Mouse (Mus musculus) G1E-ER4 (cell line): ENCODE measurements around the gene Btbd2. TPM values are rescaled to one million over a fixed set of nuclear protein-coding genes. Genes with fewer than 3 reads are reported as not detected.

Experiments
- GATA1 ChIP-seq: IDR thresholded peaks from one replicate; pipeline ENCODE4 v1.8.0; 2012; ENCODE audit warnings: low read length, inconsistent platforms
- polyA plus RNA-seq: library from polyadenylated mRNA; stranded (reverse); fragments of >175 nt; gene quantifications from 2 replicates; pipeline ENCODE4 v1.2.3, GENCODE M21; 2012

The Btbd2 gene
- polyA plus RNA-seq, 1 experiment = 103 TPM

DNA sequence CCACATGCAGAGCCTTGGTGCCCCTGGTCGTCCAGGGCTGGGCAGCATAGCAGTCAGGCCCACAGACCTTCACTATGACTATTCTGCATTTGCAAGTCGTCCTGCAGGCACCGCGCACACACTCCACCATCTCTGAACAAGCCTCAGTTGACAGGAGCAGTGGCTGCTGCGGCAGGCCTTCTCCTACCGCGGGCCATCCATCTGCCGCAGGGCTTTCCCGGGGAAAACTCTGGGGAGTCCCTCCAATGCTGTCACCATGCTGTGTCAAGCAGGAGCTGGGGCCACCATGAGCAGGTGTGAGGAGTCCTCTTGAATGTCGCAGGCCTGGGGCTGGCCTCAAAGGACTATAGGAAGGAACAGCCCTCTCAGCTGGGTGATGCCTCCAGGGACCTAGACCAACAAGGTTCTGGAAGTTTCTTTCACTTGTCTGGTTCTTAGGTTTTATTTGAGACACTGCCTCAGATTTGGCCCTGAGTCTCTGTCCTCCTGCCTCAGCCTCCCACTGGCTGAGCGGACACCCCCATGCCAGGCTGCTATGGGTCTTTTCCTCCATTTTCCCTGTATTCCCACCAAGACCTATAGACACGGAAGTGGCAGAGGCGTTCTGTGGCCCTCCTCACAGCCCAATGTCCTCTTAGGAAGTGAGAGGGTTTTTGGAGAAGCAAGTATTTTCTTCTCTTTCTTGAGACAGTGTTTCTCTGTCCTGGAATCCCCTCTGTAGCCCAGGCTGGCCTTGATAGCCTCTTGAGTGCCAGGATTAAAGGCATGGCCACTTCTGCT lies 37.5 kb upstream of the Btbd2 start:
- TF ChIP-seq GATA1 = no peak

DNA sequence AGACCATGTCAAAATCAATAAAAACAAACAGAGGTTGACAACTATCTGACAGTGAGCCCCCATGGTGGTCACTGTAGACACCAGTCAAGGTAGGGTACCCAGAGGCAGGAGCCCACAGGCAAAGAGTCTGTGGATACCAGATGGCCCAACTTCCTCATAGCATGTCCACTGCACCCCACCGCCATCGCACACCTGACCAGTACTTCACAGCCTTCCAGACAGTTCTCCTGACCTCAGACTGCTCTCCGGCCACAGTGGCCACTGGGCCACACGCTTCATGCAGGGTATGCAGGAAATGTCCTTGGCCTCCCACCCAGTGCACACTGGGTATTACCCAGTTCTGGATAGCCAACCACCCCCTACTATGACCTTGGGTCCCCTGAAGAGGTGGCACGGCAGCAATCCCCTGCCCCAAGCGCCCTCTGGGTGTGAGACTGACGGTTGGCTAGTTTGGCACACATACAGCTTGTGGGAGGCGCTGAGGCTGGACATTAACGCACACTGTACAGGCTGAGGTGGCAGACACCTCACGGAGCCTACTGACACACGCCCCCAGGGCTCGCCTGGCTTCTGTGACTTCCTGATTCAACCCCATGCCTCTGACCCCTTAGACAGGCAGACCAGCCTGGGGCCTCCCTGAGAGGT lies 36.7 kb upstream of the Btbd2 start:
- no peak for TF ChIP-seq GATA1

DNA sequence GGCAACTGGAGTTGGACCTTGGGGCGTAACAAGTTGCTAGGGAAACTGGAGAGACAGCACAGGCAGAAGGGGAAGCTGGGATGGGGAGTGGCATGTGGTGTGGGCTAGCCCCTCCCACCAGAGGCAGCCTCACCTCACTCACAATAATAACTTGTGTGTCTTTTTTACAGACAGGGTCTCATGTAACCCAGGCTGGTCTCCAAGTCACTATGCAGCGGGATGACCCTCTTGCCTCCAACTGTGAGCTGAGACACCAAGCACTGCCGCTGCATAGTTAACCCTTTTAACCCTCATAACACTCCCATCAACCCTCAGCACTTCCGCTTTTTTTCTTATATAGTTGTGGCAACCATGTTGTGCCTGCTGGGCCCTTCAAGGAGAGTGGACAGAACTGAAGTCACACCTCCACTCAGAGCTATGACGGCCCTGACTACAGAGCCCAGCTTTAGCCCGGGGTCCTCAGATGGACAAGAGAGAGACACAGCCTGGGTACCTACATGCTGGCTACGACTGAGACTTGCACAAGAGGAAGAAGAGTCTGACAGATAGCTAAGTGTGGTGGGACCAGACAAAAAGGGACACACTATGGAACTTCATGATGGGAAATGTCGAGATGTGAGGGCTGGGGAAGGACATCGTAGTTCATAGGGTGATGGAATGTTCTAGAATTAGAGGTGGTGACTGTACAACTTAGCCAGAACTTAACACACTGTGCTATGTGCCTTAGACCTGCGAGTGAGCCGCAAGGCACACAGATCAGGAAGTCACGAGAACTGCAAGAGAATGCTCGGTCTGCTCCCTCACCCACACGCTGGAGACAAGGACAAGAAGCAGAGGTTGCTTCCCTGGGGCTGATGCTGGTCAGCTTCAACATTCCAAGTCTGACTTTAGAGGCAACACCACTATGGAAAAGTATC lies 35.6 kb upstream of the Btbd2 start:
- no peak for TF ChIP-seq GATA1

DNA sequence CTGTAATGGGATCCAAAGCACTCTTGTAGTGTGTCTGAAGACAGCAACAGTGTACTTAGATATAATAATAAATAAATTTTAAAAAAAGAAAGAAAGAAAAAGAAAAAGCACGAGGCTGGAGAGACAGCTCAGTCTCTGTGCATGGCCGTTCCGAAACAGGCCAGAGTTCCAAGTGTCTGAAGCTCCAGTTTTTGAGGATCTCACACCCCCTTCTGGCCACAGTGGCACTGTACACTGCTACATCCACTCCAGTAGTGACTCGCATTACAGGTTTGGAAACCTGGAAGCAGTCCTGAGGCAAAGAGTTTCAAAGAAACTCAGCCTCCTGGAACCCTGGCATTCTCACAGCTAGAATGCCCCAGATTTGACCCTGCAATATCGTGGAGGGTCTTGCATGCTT lies 31.0 kb upstream of the Btbd2 start:
- no peak for TF ChIP-seq GATA1

DNA sequence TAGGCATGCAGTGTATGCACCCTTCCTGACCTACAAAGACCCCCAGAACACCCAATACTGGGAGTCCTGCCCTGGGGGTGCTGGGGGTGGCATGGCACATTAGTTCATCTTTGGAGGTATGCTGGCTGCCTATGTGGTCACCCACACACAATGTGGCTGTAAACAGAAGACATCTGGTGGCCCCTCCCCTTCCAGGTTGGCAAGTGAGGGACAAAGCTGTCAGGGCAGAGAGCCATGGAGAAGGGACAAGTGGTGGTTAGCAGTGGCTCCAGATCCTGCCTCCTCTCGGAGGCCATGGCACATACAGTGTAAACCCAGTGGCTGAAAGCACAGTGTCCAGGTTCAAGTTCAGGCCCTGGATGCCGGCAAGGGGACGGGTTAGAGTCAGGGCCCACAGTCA lies 29.7 kb upstream of the Btbd2 start:
- no peak for TF ChIP-seq GATA1

DNA sequence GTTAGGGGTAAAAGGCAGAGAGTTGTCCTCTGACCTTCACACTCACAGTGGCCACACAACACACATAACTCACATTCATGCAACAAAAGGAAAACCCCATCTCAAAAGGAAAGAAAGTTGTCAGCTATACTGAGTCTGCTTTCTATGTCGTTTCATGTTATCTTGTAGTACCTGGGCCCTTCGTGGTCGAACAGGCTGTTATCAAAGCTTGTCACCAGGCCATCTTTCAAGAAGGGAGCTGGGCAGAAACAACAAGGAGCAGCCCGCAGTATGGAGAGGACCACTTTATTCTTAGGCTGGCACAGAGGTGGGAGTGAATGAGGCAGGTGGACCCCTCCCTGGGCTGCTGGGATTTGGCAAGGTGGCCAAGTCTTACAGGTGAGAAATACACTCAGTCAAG lies 28.1 kb upstream of the Btbd2 start:
- TF ChIP-seq GATA1 = no peak

DNA sequence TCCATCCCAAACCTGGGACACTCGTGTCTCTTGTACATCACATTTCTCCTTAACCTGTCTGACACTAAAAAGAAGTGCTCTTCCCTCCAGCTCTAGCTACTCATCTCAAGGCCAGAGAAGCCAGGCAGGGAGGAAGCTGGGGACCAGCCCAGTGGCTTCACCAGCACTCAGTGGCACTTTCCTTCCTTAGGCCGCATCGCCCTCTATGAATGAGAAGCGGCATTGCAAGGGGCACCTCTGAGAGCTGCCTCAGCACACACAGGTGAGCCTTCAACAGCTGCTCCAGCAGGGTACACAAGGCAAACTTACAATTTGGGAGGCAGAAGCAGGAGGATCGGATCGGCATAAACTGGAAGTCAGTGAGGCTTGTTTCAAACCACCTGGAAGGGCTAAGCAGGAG lies 27.3 kb upstream of the Btbd2 start:
- no peak for TF ChIP-seq GATA1

DNA sequence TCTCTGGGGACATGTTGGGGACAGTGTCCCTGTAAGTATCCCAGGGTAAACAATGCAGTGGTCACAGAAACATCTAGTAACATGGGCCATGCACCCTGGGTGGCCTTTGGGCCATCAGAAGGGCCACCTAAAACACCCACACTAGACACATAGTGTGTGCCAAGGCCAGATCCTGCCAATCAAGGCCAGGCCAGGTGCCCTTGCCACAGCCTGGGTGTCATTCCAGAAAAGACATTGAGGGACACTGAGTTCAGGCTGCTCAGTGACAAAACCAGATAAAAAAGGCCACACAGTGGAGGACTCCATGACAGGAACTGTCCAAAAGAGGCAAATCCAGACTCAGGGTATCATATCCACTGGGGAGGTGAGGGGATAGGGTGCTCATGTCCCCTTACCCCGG lies 26.8 kb upstream of the Btbd2 start:
- no peak for TF ChIP-seq GATA1

DNA sequence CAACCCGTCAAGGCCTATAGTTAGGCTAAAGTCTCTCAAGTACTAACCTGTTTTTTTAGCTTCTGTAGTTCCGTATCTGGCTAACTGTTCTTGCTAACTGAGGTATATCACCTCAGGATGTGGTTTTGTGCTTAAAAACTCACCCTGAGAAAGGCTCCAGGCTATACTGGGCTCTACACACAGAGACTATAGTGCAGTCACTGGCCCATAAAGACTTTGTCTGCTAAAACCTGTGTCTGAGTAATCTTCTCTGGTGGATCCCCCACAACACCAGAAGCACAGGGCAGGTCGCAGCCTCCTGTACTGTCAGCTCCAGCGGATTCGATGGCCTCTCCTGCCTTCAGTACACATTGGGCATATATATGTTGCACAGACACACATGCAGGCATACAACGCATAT lies 25.1 kb upstream of the Btbd2 start:
- TF ChIP-seq GATA1 = no peak

DNA sequence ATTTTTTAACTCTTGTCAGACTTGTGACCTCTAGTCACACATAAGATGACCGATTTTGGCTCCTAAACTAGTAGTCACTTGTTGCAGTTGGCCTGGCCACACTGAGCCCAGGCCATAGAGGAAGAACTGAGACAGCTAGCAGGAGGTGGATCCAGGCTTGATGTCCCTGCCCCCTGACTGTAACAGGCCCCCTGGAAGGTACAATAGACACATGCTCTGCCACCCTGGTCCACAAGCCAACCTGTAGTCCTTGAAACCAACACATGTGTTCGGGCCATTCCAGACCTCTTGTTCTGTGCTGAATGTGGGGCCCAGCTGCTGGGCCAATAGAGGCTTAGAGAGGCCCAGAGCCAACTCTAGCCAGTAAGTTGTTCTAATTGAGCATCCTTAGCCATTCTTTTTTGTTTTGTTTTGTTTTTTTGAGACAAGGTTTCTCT lies 23.4 kb upstream of the Btbd2 start:
- TF ChIP-seq GATA1 = no peak

DNA sequence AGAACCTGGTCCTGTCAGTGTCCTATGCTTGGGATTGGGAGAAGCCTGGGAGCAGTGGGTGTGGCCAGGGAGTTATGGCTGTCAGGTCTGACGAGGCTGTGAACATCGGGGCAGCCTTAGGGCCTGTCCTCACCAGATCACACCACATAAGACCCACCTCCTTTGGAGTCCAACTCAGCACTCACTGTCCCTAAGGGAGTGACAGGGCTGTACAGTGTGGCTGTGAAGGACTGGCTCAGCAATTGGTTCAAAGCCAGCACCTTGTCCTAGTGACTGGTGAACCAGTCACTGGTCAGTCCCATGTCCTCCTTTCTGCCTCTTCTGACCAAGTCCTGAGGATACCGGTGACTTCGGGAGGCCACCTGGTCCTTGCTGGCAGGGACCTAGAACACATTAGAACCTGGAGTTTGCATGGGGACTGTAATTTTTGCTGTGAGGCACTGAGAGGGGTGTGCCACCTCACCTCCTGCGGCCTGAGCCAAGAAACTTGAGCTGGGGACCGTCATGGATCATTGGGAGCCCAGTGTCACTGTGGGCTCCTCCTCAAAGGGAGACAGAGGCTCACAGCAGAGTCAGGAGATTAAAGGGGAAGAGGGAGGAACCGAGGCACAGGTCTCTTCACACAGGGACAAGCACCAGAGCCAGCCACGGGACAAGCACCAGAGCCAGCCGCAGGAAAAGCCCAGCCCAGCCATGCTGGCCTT lies 22.8 kb upstream of the Btbd2 start:
- TF ChIP-seq GATA1 = no peak

DNA sequence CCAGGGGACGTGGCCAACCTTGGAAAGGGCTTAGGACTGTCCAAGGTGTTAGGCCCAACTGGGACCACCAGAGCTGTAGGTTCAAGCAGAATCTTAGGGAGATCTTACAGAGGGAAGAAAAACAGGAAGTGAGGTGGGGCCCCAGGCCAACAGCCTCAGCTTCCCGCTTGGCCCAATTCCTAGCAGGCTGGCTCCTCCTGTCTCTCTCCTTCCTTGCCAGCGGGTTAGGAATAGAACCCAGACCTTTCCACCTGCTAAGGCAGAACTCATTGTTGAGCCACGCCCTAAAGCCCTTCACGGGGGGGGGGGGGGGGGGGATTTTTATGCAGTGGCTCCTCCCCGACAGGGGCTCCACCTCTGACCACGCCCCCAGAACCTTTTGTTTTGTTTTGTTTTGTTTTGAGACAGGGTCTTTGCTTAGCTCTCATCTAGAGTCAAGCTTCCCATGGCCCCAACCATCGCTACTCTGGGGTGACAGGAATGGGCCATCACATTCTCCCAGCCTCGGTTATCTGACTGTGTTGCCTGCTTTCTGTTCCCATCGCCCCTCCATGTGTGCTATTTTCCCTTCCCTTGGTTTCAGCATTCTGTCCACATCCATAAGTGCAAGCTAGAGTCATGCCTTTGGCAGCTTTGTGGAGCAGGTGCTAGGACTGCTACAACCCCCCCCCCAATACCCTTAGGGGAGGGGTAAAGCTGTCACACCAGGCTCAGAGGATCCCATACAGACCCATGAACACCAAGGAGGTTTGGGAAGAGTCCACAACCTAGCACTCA lies 21.9 kb upstream of the Btbd2 start:
- no peak for TF ChIP-seq GATA1

DNA sequence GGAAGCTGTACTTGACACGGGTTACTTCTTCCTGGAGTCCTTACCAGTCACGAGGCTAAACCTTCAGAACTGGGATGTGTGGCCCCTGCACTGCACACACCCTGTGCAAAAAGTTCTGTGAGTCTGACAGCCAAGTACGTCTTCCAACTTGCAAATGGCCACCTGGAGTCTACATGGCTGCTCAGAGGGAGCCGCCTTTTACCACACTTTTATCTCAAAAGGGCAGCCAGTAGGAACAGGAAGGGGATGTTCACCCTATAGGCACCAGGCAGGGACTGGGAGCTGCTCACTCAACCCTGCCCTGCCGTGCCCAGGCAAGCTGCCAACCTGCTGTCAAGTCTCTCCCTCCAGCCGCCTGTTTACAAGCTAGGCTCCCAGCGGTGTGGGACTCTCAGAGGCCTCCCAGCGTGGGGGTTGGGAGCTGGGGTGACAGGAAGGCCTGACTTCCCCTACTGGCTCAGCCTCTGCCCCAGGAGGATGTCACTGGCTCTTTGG lies 21.1 kb upstream of the Btbd2 start, which contains the start of gene Mknk2:
Mknk2 (minus strand) TSS at position 171 of the 495 bp plus-strand sequence.
- TF ChIP-seq GATA1 = no peak

DNA sequence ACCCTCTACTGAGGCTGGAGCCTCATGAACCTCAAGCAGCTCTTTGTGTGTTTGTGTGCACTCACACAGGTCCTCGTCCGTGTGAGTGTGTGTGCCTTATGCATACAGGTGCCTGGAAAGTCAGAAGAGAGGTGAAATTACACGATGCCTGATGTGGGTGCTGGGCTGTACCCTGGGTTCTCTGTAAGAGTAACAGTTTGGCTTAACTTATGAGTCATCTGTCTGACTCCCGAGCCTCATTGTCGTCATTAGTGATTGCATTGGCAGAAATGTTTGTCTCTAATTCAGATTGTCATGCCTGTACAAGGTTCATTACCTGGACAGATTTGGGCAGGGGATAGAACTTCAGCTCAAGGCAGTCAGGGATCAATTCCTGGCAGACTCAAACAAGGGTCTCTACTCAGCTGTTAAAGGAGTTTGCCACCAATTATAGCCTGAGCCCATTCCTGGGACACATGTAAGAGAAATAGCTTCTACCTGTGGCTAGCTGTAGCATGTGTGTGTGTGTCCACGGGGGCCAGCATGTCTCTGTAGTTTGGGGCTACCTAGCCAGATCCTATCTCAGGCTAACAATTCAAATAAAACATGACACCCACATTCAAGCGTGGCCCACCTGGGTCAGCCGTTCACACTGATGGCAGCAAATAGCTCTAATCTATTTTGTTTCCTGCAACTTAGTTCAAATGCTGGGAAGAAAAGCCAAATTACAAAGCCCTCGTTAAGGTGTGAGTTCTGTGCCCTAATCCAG lies 20.4 kb upstream of the Btbd2 start:
- TF ChIP-seq GATA1 = no peak
